Mouse (Mus musculus) spleen, postnatal 10 days (tissue): ENCODE measurements around the gene Cd59b.

Source experiments
- DNase-seq, 2 experiments: peaks; one replicate each; pipeline ENCODE4 v3.0.0; 2021 to 2022; ENCODE audit warnings: low spot score in 2 of 2

The Cd59b gene

DNA sequence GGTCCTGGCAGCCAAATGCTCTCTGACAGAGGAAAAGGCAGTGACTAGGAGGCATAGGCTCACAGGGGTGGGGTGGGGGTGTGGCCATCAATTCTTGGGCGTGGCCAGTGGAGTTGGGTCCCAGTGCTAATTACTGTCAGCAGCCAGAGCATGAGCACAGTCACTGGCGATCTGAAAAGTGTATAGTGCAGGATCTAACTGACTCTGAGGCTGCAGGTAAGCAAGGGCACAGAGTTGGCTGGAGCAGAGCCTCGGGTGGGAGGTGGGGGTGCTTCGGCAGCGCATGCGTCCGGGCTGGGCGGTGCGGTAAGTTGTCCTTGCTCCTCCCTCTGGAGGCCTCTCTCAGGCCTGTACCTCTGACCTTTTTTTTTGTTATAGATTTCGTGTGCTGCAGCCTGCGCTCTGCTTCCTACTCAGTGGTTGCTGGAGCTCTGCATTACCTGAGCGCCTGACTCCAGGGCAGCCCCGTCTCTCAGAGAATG lies at the start of gene Cd59b:
Gene Cd59b (plus strand): TSS at position 146 of the 482 bp plus-strand sequence.
- DNase-seq = peak; percentile 76 to 89

DNA sequence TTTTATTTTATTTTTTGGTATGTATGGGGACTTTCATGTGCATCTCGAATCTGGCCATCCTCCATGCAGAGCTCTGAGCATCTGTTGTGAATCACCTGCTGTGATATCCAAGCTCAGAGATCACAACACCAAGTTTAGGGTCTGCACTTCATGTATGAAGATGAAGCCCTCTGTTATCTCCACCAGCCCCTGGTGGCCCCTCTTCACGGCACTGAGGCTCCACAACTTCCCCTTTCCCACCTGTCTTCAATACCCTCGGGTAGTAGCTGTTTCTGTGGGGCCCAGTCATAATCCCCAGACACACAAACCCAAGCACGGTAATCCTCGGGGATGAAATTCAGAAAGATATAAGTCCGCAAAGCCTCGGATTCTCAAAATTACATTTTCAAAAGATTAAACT lies 46.6 kb upstream of the Cd59b start:
- no peak for DNase-seq

DNA sequence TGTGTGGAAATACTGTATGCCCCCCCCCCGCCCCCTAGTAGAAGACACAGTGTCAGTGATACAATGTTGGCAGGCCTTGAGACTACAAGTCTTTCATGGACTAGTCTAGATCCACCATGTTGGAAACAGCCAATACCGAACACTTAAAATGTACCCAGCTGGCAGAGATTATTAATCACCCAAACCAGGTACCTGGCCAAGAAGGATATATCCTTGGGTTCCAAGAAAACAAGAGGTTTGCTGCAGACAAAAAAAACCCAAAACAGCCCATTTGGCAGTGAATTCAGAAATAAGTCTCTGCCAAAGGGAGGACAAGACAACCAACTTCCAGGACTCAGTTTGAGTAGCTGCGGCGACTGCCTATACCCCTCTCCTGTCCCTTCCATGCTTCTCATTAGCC lies 45.0 kb upstream of the Cd59b start:
- no peak for DNase-seq

DNA sequence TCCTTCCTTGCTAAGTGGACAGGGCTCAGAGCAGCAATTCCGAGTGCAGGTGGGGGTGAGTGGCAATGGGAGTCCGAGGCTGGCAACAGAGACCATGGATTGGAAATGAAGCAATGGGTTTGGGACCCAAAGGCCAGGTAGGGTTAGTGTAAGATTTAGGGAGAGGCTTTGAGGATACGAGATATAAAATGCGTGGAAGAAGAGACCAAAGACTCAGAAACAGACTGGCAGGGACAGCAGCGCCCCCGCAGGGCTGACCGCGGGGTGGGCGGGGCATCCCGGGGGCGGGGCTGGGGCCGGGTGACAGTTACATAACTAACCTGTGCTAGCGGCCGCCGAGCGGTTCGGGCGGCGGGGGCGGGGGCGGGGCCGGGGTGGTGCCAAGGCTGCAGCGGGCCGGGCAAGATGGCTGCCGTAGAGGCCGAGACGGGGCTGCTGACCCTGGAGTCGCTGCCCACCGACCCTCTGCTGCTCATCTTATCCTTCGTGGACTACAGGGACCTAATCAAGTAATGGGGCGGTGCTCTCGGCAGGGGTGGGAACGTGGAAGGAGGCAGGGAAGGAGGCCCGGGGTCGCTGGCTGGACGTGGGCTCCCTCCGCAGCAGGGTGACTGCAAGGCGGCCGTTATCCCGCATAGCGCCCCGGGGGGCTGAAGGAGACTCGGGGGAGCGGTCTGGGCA lies 42.1 kb upstream of the Cd59b start, which contains the start of gene Fbxo3:
Gene Fbxo3 (plus strand): TSS at position 264 of the 681 bp plus-strand sequence.
- DNase-seq = peak; percentile 84 to 91

DNA sequence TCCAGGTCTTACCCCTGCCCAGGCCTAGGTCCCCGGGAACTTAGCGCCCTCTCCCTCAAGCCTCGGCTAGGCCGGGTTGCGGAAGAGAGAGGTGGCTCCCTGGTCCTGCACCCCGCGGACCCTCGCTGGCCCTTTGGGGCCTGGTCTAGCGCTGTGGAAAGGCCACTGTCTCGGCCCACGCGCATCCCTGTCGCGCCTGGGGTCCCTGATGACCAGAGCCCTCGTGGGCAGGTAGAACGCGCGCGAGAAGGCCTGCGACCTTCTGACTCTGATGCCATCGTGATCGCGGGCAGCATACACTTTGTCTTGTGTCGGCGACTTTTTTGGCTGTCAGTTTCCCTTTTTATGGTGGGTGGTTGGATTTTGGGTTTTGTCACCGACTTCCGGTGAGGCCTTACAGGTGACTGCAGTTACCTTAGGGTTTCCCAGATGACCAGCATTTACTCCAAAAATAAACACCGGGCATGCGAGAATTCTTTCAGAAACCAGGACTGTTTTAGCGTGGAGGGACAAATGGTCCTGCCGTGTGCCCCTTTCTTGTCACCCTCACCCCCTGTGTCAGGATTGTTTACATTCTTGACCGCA lies 41.4 kb upstream of the Cd59b start, which contains the start of gene 4931422A03Rik:
Gene 4931422A03Rik (minus strand): TSS at position 223 of the 585 bp plus-strand sequence.
- peak in 1 of 2 experiments; percentile 60 for DNase-seq

DNA sequence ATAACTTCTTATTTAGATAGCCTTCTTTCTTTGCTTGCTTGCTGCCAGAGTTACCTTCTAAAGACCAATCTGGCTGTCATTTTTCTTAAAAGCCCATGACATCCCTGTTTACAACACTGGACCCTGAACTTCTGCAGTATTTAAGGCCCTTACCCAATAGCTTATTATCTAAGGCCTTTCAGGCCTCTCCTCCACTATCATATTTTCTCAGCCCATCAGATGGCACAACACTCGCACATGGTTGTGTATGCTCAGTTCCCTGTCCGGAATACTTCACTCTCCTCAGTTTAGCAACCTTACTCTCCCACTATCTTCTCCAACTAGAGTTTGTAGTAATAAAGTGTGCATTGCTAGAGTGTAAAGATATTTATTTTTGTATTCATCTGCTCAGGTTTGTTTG lies 40.6 kb upstream of the Cd59b start:
- no peak for DNase-seq

DNA sequence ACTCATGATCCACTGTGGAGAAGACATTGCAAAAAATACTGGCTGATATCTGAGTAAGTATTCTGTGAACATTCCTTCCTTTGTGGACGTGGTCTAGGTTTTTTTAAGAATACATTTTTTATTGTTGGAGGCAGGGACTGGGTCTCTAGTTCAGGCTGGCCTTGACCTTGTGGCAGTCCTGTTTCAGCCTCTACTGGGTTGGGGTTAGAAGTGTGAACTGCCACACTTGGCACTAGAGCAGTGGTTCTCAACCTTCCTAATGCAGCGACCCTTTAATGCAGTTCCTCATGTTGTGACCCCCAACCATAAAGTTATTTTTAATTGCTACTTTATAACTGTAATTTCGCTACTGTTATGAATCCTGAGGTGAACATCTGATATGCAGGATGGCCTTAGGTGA lies 39.3 kb upstream of the Cd59b start:
- DNase-seq = no peak

DNA sequence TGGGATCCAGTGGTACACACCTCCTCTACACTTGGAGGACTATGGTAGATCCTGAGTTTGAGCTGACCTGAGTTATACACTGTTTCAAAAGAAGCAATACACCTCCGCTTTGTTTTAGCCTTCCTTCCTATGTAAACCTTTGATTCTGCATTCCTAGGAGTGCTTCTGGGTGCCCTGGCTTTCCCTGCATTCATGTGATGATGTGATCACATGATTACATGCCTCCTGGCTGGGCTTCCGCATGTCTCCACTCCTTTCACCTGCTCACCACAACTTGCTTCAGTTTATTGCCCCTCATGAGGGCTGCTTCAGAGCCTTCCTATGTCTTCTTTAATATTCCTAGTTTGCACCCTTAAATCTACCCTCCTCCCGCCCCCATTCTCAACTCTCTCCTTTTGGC lies 37.6 kb upstream of the Cd59b start:
- DNase-seq = no peak

DNA sequence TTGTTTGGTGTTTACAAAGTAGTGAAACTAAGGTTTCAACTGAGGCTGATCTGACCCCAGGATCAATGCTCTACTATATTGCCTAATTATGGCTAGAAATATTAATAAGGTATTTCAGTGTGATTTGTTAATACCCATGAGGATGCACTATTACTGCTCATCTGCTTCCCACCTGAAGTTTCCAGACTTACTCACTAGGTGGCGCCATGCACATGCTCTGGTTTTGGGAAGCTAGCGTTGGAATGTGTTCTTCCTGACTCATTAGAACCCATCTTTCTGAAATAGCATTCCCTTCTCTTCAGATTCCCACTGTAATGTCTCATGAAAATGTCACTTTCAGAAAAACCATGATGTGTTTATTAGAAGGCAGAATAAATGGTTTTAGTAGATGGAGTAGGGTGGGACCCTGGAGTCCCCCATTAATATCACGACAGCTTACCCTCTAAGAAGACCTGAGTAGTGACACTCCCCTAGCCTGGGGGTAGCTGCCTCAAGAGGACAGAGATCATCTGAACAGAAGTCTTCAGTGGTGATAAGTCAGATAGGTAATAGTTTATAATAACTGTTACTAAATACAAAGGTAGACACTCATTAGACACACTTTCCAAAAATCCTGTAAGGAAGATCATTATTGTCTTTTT lies 34.7 kb upstream of the Cd59b start:
- DNase-seq = peak; percentile 63 to 73

DNA sequence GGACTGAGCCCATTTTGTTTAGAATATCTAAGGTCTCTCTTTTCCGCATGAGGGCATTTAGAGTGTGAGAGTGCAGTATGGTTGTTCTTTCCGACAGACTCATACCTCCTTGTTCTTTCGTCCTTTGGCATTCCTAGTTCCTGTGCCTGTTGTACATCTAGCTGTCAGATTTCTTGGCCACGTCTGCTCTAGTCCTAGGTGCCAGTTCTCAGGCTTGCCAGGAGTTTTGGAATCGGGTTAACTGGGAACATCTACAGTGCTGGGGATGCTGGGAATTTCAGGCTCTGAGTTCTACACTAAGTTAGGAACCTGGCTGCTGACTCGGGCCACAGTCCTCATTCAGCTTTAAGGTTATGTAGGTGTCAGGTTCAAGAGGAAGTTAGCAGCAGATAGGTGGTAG lies 34.1 kb upstream of the Cd59b start:
- DNase-seq = no peak

DNA sequence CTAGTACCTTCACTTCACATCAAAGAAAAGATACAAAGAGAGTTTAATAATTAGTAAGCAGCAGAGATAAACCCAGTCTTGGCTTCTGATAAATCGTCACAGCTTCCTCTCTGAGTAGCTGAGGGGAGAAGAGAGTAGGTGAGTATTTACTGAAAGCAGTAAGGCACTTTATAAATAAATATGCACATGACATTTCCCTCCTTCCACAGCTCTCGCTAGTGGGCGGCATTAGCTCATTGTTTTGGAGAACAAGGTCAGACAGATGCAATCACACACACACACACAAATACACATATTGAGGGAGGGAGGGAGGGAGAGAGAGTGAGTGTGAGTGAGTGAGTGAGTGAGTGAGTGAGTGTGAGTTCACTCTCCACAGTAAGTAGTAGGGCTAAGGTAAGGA lies 33.3 kb upstream of the Cd59b start:
- DNase-seq = no peak

DNA sequence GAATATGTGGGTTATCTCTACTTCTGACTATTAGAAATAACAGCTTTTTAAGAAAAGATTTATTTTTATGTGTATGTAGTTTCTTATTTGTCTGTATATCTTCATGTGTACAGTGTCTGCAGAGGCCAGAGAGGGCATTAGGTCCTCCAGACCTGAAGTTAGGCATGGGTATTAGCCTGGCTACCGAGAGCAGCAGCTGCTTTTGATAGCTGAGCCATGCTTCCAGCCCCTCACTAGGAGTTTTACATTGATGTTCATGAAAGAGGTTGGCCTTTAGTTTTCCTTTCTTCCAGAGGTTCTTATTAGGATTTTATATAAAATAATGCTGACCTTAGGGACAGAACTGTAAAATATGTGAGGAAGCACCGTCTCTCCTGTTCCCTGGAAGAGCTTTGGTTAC lies 31.4 kb upstream of the Cd59b start:
- no peak for DNase-seq

DNA sequence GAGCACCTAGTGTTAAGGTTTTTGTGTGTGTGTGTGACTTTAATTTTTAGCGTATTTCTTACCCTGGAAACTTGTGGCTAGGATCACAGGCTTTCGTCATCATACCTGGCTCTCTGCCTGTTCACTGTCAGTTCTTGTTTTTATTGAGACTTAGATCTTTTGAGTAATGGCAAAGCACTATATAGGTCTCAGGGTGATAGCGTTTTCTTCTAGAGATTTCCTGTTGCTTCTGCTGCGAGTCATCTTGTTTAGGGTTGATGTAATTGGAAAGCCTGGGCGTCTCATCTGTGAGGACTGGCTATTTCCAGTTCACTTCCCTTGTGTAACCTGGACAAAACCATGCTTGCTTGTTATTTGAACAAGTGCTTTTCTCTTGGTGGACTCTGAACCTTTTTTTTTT lies 28.0 kb upstream of the Cd59b start:
- DNase-seq = no peak

DNA sequence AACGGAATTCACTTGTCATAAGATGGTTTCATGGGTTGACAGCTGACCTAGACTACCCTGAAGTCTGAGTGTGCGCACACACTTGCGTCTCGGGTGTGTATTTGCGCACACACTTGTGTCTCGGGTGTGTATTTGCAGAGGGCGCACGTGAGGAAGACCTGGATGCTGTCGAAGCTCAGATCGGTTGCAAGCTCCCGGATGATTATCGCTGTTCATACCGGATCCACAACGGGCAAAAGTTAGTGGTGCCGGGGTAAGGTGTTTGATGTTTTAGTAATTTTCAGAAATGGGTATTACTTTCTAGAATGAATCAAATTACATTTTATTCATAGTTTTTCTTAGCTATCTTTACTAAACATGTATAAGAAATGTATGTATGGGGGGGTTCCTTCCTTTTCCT lies 26.9 kb upstream of the Cd59b start:
- DNase-seq = no peak

DNA sequence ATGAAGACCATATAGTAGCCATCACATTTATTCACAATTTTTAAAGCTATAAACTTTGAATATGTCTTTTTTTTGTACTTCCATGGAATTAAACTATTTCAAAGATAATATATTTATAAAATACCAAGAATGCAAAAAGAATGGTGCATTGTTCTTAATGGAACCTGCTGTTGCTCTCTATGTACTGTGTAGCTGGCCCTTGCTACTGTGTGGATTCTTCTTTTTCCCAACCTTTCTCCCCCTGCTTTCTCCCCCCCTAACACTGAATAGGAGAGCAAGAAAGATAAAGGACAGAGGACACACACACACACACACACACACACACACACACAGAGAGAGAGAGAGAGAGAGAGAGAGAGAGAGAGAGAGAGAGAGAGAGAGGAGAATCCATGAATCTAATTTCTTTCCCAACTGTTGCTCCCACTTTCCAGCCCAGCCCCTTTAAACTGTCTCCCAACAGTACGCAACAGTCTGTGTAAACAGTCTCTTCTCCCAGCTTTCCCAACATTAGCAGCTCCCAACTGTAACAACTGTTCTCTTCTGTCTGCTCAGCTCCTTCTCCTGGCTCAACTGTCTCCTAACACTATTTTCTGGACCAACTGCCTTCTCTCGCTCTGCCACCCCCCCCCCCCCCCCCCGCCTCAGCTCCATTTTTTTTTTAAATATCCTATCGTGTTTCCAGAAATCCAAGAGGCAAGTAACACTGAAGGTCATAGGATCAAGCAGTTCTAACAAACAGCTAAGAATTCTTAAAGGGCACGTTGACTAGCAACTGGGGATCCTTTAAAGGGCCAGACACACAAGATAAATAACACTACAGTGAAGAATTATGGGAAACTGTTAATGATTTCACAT lies 25.8 kb upstream of the Cd59b start:
- no peak for DNase-seq

DNA sequence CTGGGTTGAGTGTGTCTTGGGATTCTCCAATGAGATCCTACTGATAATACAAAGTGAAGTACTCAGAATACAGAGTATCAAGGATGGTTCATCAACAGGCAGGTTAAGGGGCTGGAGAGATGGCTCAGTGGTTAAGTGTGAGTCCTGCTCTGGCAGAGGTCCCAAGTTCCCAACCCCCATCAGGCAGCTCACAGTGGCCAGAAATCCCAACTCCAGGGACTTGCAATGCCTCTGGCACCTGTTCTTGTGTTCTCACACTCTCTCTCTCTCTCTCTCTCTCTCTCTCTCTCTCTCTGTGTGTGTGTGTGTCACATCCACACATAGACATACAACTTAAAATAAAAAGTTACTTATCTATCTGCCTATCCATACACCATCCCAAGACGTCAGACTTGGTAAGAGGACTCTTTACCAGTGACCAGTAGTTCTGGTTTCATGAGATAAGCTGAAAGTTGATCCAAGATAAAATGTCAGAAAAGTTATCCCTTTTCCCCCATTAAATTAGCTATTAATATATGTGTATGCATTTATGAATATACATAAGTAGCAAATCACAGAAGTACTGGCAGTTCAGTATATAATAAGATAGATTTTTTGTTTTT lies 25.1 kb upstream of the Cd59b start:
- DNase-seq = no peak

DNA sequence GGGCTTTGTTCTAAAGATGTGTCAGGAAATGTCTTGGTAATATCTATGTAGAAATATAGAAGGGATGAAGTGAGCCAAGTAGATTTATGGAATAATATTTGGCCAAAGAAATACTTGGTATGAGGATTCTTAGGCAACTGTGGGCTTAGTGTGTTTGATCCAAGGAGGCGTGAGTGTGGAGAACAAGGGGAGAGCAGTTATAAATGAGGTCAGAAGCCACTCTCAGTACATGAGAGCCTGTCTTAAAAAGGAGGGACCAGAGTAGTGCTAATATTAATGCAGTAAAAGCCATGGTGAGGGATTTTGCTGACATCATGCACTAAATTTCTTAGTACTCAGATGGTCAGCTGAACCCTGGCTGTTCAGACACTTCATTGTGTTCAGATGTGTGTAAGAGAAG lies 11.3 kb upstream of the Cd59b start:
- no peak for DNase-seq

DNA sequence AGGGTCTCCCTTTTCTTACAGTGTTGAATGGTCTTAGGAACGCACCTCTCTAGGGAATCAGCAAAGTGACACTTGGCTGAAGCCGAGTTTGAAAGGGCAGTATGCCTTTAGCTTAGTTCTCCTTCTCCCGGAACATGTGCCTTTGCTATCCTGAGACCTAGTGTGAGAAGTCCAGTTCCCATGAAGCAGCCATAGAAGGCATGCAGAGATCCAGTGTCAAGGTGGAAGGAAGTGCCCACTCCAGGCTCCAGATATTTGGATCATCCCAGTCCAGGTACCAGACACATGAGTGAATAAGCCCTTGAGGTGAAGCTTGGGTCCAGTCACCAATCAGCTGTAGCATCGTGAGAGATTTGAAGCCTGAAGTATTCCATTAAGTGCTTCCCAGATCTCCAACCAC lies 10.7 kb upstream of the Cd59b start:
- no peak for DNase-seq

DNA sequence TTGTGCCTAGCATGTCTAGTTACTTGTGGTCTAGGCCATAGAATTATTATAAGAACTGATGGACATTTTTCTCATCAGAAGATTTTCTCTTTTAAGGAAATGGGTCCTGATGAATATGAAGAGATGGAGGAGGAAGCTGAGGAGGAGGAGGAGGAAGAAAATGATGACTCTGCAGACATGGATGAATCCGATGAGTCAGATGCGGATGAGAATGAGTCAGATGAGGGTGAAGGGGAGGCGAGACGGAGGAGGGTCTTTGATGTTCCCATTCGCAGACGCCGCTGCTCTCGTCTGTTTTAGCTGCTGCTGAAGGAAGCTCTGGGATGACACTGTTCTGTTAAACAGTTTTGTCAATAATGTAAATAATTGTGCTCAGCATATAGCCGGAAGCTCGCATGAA lies 9.9 kb upstream of the Cd59b start:
- no peak for DNase-seq

DNA sequence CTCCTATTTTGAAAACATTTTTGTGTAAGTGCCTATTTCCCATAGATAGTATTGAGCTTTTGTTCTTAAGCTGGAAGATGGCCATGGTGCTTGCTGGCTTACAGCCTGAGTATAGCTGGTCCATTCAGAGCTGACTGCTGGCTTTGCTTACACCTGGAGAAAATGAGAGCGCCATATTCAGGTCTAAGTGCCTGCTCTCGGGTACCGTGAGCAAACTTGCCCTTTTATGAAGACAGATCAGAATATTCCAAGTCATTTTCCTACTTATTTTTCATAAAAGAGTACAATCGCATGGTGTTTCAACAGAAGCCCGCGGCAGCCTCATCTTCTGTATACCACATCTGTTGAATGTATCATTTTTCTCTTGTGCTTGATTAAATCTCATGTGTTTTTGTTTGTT lies 8.7 kb upstream of the Cd59b start:
- no peak for DNase-seq

DNA sequence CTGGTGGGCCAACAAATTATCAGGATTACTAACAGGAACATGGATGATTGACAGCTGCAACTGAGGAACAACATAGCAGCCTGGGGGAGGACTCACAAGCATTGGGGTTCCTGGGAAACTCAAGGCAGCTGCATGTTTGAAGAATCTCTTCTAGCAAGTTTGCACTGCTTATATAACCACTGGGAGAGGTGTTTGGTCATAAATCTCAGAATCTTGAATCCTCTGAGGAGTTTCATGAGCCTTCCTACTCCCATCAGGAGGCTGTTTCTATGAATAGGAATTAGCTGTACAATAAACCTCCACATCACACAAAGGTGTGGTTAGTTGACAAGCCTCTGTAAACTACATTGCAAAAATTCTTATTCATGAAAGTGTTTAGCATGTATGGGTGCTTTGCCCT lies 7.0 kb upstream of the Cd59b start:
- DNase-seq = no peak

DNA sequence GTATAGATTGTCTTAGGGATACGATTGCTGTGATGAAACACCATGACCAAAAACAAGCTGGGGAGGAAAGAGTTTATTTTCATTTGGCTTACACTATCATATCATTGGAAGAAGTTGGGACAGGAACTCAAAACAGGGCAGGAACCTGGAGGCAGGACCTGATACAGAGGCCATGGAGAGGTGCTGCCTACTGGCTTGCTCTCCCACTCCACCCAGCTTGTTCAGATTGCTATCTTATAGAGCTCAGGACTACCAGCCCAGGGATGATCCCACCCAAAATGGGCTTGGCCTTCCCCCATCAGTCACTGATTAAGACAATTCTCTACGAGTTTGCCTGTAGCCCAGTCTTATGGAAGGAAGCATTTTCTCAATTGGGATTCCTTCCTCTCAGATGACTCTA lies 5.5 kb upstream of the Cd59b start:
- DNase-seq = no peak
